Mouse (Mus musculus) T-cell, adult 66 days (primary cell): Measurements from ENCODE around the gene Dmrtc2. TPM values are rescaled to one million over a fixed set of nuclear protein-coding genes. Genes with fewer than 3 reads are reported as not detected.

ENCODE experiments used
- total RNA-seq, 2 experiments: library from RNA; stranded (reverse); gene quantifications; 3 replicates in 1 of 2; 4 replicates in 1 of 2; pipeline ENCODE4 v1.2.4; 2023

The Dmrtc2 gene
- not detected for total RNA-seq

GRCm38 (mm10) chr7:24869532-24870165, at the start of gene Dmrtc2, which contains the start of gene Lypd4:
TSS of gene Dmrtc2 (plus strand) at chr7:24870057.
TSS of gene Lypd4 (minus strand) at chr7:24869941.

GRCm38 (mm10) chr7:24861913-24862312, 7.9 kb upstream of the Dmrtc2 start, which contains the start of gene Gm9844:
TSS of gene Gm9844 (plus strand) at chr7:24862213.

GRCm38 (mm10) chr7:24883896-24884692, 14.2 kb downstream of the Dmrtc2 start, which contains the start of gene Rps19:
TSS of gene Rps19 (plus strand) at chr7:24884371.

GRCm38 (mm10) chr7:24897224-24897623, 27.4 kb downstream of the Dmrtc2 start, which contains the start of gene Cd79a:
TSS of gene Cd79a (plus strand) at chr7:24897381.

GRCm38 (mm10) chr7:24902630-24903443, 33.0 kb downstream of the Dmrtc2 start, which contains the start of gene Arhgef1:
TSS of gene Arhgef1 (plus strand) at chr7:24902912.

Other genes starting within 250 kb of the Dmrtc2 start
- not detected for gene Lypd3, start 233.5 kb upstream of the Dmrtc2 start, total RNA-seq
- not detected for gene Tex101, start 193.4 kb upstream of the Dmrtc2 start, total RNA-seq
- gene BC049730, start 160.8 kb upstream of the Dmrtc2 start, total RNA-seq = not detected
- gene Gm4763, start 143.1 kb upstream of the Dmrtc2 start, total RNA-seq = not detected
- gene Cd177, start 109.7 kb upstream of the Dmrtc2 start, total RNA-seq = under 1 TPM; 0.33 to 0.38 TPM
- gene Ceacam10, start 92.9 kb upstream of the Dmrtc2 start, total RNA-seq = not detected
- gene Gm9844, start 7.8 kb upstream of the Dmrtc2 start, total RNA-seq = 1 to 10 TPM in 1 of 2 experiments, not detected in 1; 2.2 TPM
- not detected for gene Lypd4, start 116 bp upstream of the Dmrtc2 start, total RNA-seq
- gene Rps19, start 14.3 kb downstream of the Dmrtc2 start, total RNA-seq = 1,000 to 10,000 TPM; 3,039 to 3,325 TPM
- gene Cd79a, start 27.3 kb downstream of the Dmrtc2 start, total RNA-seq = 1 to 10 TPM; 3.5 to 5.8 TPM
- gene Arhgef1, start 32.9 kb downstream of the Dmrtc2 start, total RNA-seq = 1,000 to 10,000 TPM; 1,621 to 1,684 TPM
- not detected for gene Gm4881, start 74.4 kb downstream of the Dmrtc2 start, total RNA-seq
- 100 to 1,000 TPM; 301 to 308 TPM for gene Rabac1, start 102.7 kb downstream of the Dmrtc2 start, total RNA-seq
- gene Atp1a3, start 135.9 kb downstream of the Dmrtc2 start, total RNA-seq = 10 to 100 TPM in 1 of 2 experiments, 1 to 10 TPM in 1; 8.9 to 10.2 TPM
- 1 to 10 TPM; 6.6 to 8.5 TPM for gene Grik5, start 202.3 kb downstream of the Dmrtc2 start, total RNA-seq
- gene Zfp574, start 202.5 kb downstream of the Dmrtc2 start, total RNA-seq = 10 to 100 TPM; 23.1 to 24.2 TPM